Mouse (Mus musculus) c-Kit-negative CD71-positive TER-119-positive erythroid progenitor cells, embryonic 14.5 days (primary cell): ENCODE measurements around the gene Gtf2ird1.
A peak's percentile ranks its signal among the peaks of the same experiment; 100 is the strongest.
"Not testable (repeated sequence)": the region's sequence is repeated elsewhere in the genome, so short reads cannot be mapped to it uniquely, and the experiment has no call there.

Experiments used
- DNase-seq: peaks from one replicate; pipeline ENCODE4 v3.0.0-alpha.2; 2013; ENCODE audit warnings: low read depth, low spot score

Gene Gtf2ird1

GRCm38 (mm10) chr5:134456503-134456962 lies at the start of gene Gtf2ird1:
Gene Gtf2ird1 (minus strand): TSS chr5:134456716.
- DNase-seq, result no peak

GRCm38 (mm10) chr5:134505810-134506292 lies 49.3 kb upstream of the Gtf2ird1 start:
- DNase-seq, result no peak

- DNase-seq, result no peak
Observed at GRCm38 (mm10) chr5:134502591-134502990, 46.1 kb upstream of the Gtf2ird1 start.

- DNase-seq, result no peak
Observed at GRCm38 (mm10) chr5:134501453-134501852, 44.9 kb upstream of the Gtf2ird1 start.

- no peak for DNase-seq
Observed at GRCm38 (mm10) chr5:134500681-134501080, 44.2 kb upstream of the Gtf2ird1 start.

GRCm38 (mm10) chr5:134500062-134500461 lies 43.5 kb upstream of the Gtf2ird1 start:
- DNase-seq, result peak; percentile 25

- DNase-seq, result no peak
Observed at GRCm38 (mm10) chr5:134497026-134497425, 40.5 kb upstream of the Gtf2ird1 start.

- no peak for DNase-seq
Observed at GRCm38 (mm10) chr5:134495796-134496195, 39.3 kb upstream of the Gtf2ird1 start.

GRCm38 (mm10) chr5:134494142-134494541 lies 37.6 kb upstream of the Gtf2ird1 start:
- peak; percentile 67 for DNase-seq

GRCm38 (mm10) chr5:134492956-134493355 lies 36.4 kb upstream of the Gtf2ird1 start:
- no peak for DNase-seq

- DNase-seq, result peak; percentile 62
Observed at GRCm38 (mm10) chr5:134491712-134492417, 35.3 kb upstream of the Gtf2ird1 start.

- no peak for DNase-seq
Observed at GRCm38 (mm10) chr5:134491206-134491605, 34.7 kb upstream of the Gtf2ird1 start.

GRCm38 (mm10) chr5:134490465-134490864 lies 33.9 kb upstream of the Gtf2ird1 start:
- DNase-seq, result no peak

- DNase-seq, result no peak
Observed at GRCm38 (mm10) chr5:134489583-134489982, 33.1 kb upstream of the Gtf2ird1 start.

GRCm38 (mm10) chr5:134488596-134488995 lies 32.1 kb upstream of the Gtf2ird1 start:
- no peak for DNase-seq

- no peak for DNase-seq
Observed at GRCm38 (mm10) chr5:134488042-134488441, 31.5 kb upstream of the Gtf2ird1 start.

- DNase-seq, result peak; percentile 60
Observed at GRCm38 (mm10) chr5:134485900-134486665, 29.6 kb upstream of the Gtf2ird1 start.

GRCm38 (mm10) chr5:134485183-134485730 lies 28.7 kb upstream of the Gtf2ird1 start:
- no peak for DNase-seq

GRCm38 (mm10) chr5:134483291-134483690 lies 26.8 kb upstream of the Gtf2ird1 start:
- DNase-seq, result no peak

- no peak for DNase-seq
Observed at GRCm38 (mm10) chr5:134482331-134482730, 25.8 kb upstream of the Gtf2ird1 start.

GRCm38 (mm10) chr5:134478886-134479285 lies 22.4 kb upstream of the Gtf2ird1 start:
- DNase-seq, result not testable (repeated sequence)

GRCm38 (mm10) chr5:134475686-134476085 lies 19.2 kb upstream of the Gtf2ird1 start:
- not testable (repeated sequence) for DNase-seq
